Mouse (Mus musculus) heart, postnatal 4 days (tissue): ENCODE measurements around the gene Haao. TPM values are rescaled to one million over a fixed set of nuclear protein-coding genes. Genes with fewer than 3 reads are reported as not detected.

Source experiments
- DNase-seq: peaks from one replicate; pipeline ENCODE4 v3.0.0; 2021
- total RNA-seq, 2 experiments: library from RNA; stranded (reverse); gene quantifications; 2 replicates each; pipeline ENCODE4 v1.2.3; 2021

Gene Haao
- total RNA-seq, 2 experiments from 2014 or later, result 0.36 TPM; not detected in 1

GRCm38 (mm10) chr17:83834120-83834519 lies 13.6 kb downstream of the Haao start:
- peak; percentile 41 for DNase-seq

- DNase-seq, result no peak
Observed at GRCm38 (mm10) chr17:83830616-83831292, 17.0 kb downstream of the Haao start.

- no peak for DNase-seq
Observed at GRCm38 (mm10) chr17:83829356-83829755, 18.4 kb downstream of the Haao start.

- no peak for DNase-seq
Observed at GRCm38 (mm10) chr17:83823835-83824234, 23.9 kb downstream of the Haao start.

GRCm38 (mm10) chr17:83821876-83822275 lies 25.9 kb downstream of the Haao start:
- no peak for DNase-seq

- DNase-seq, result no peak
Observed at GRCm38 (mm10) chr17:83820701-83821100, 27.1 kb downstream of the Haao start.

- peak; percentile 60 for DNase-seq
Observed at GRCm38 (mm10) chr17:83819503-83819902, 28.3 kb downstream of the Haao start.

GRCm38 (mm10) chr17:83816996-83817395 lies 30.8 kb downstream of the Haao start:
- no peak for DNase-seq

GRCm38 (mm10) chr17:83813050-83813449 lies 34.7 kb downstream of the Haao start:
- DNase-seq, result no peak

GRCm38 (mm10) chr17:83812200-83812944 lies 35.4 kb downstream of the Haao start:
- DNase-seq, result no peak

GRCm38 (mm10) chr17:83810285-83810684 lies 37.5 kb downstream of the Haao start:
- no peak for DNase-seq

GRCm38 (mm10) chr17:83809197-83809829 lies 38.5 kb downstream of the Haao start:
- no peak for DNase-seq

- DNase-seq, result no peak
Observed at GRCm38 (mm10) chr17:83808476-83809098, 39.2 kb downstream of the Haao start.

GRCm38 (mm10) chr17:83807778-83808398 lies 39.9 kb downstream of the Haao start:
- DNase-seq, result peak; percentile 74

- DNase-seq, result no peak
Observed at GRCm38 (mm10) chr17:83807345-83807744, 40.4 kb downstream of the Haao start.

GRCm38 (mm10) chr17:83805078-83805477 lies 42.7 kb downstream of the Haao start:
- DNase-seq, result no peak

- DNase-seq, result no peak
Observed at GRCm38 (mm10) chr17:83803987-83804386, 43.8 kb downstream of the Haao start.

GRCm38 (mm10) chr17:83799506-83800050 lies 48.2 kb downstream of the Haao start:
- no peak for DNase-seq

- DNase-seq, result no peak
Observed at GRCm38 (mm10) chr17:83795121-83795520, 52.6 kb downstream of the Haao start.

GRCm38 (mm10) chr17:83792388-83792787 lies 55.4 kb downstream of the Haao start:
- no peak for DNase-seq

- DNase-seq, result no peak
Observed at GRCm38 (mm10) chr17:83790158-83790557, 57.6 kb downstream of the Haao start.

GRCm38 (mm10) chr17:83786418-83786817 lies 61.3 kb downstream of the Haao start:
- no peak for DNase-seq
